In genomic region chr3:27345526-27345925, GRCm38 (mm10) we compare ENCODE assay signal across 10 mouse cellular contexts. TPM values are rescaled to one million over a fixed set of nuclear protein-coding genes. Genes with fewer than 3 reads are reported as not detected.
DNase-seq lines count a peak whose midpoint lies in the region; ATAC-seq and TF ChIP-seq lines count a peak whose summit lies in the region.
"Had no signal": no experiment of that assay in that cellular context is flagged by ENCODE, and none has a peak within 500 bp of the region (broad histone marks: within the 10 kb centered on the region; RNA-seq: fewer than 3 reads in every experiment).

No protein-coding gene starts in this region.

- no peak for ATAC-seq in kidney, embryonic 16.5 days (ENCODE audit: low FRiP score, low TSS enrichment)
- ATAC-seq in neural tube, embryonic 15.5 days (ENCODE audit: low FRiP score) = no peak

- peak; percentile 85 for TF ChIP-seq CTCF in small intestine, adult 2 months (IDR thresholded peaks at IDR 0.05; ENCODE audit: extremely low read depth, insufficient read length, insufficient replicate concordance, low read depth, low read length)

- WGBS in kidney, embryonic 16.5 days = 59% methylated on average over 6 of the region's 6 CpGs
- WGBS in small intestine, adult 2 months = 29% methylated on average over 6 of the region's 6 CpGs
- WGBS in neural tube, embryonic 15.5 days = 53% methylated on average over 6 of the region's 6 CpGs

- H3K9ac ChIP-seq in kidney, embryonic 16.5 days (replicated peaks; ENCODE audit: low read length) = no peak overlapping the region
- no peak overlapping the region for H3K9ac ChIP-seq in neural tube, embryonic 15.5 days (replicated peaks)
- H3K9ac ChIP-seq: limb, embryonic 12.5 days had no signal

- TF ChIP-seq POLR2A in small intestine, adult 2 months (IDR thresholded peaks at IDR 0.05; ENCODE audit: low read depth, low read length) = no peak

- no peak overlapping the region for H3K4me2 ChIP-seq in kidney, embryonic 16.5 days (replicated peaks; ENCODE audit: low read depth, low read length)
- H3K4me2 ChIP-seq in neural tube, embryonic 15.5 days = no peak overlapping the region
- H3K4me2 ChIP-seq: limb, embryonic 12.5 days had no signal

- no peaks in the 10 kb centered on the region for H3K27me3 ChIP-seq in kidney, embryonic 16.5 days (ENCODE audit: insufficient read depth, low read length)
- no peaks in the 10 kb centered on the region for H3K27me3 ChIP-seq in small intestine, adult 2 months (ENCODE audit: control insufficient read depth, insufficient read depth, low read length)
- no peaks in the 10 kb centered on the region for H3K27me3 ChIP-seq in neural tube, embryonic 15.5 days (replicated peaks)
- H3K27me3 ChIP-seq: limb, embryonic 12.5 days had no signal

- DNase-seq in kidney, adult 11 months = peak; percentile 51
- peak; percentile 12 for DNase-seq in Muller cell, postnatal 12 days (ENCODE audit: inconsistent ontology term)
- DNase-seq in embryo, embryonic 11 days = peak; percentile 7
- peak; percentile 57 to 85 for DNase-seq in kidney, postnatal 36 days
- no peak for DNase-seq in layer of hippocampus, adult 9-11 months

- no peak overlapping the region for H3K4me3 ChIP-seq in kidney, embryonic 16.5 days (ENCODE audit: low read length)
- H3K4me3 ChIP-seq in small intestine, adult 2 months (ENCODE audit: low read depth, low read length) = no peak overlapping the region
- no peak overlapping the region for H3K4me3 ChIP-seq in neural tube, embryonic 15.5 days (replicated peaks)
- H3K4me3 ChIP-seq: limb, embryonic 12.5 days had no signal

- H3K9me3 ChIP-seq in kidney, embryonic 16.5 days (ENCODE audit: low read length) = no peaks in the 10 kb centered on the region
- no peaks in the 10 kb centered on the region for H3K9me3 ChIP-seq in neural tube, embryonic 15.5 days (replicated peaks)
- H3K9me3 ChIP-seq: limb, embryonic 12.5 days had no signal

- H3K36me3 ChIP-seq in kidney, embryonic 16.5 days (ENCODE audit: insufficient read depth, low read length) = no peaks in the 10 kb centered on the region
- peaks cover 1% of the 10 kb centered on the region; the same call in 1 of the 2 replicates for H3K36me3 ChIP-seq in small intestine, adult 2 months (ENCODE audit: control insufficient read depth, insufficient read depth, low read length)
- H3K36me3 ChIP-seq in neural tube, embryonic 15.5 days = no peaks in the 10 kb centered on the region
- H3K36me3 ChIP-seq: limb, embryonic 12.5 days had no signal

- H3K27ac ChIP-seq in kidney, embryonic 16.5 days (ENCODE audit: low read length) = no peak overlapping the region
- no peak overlapping the region for H3K27ac ChIP-seq in small intestine, adult 2 months (ENCODE audit: insufficient read depth, low read depth, low read length)
- no peak overlapping the region for H3K27ac ChIP-seq in neural tube, embryonic 15.5 days (replicated peaks)
- H3K27ac ChIP-seq: limb, embryonic 12.5 days had no signal

- no peaks in the 10 kb centered on the region for H3K4me1 ChIP-seq in kidney, embryonic 16.5 days (ENCODE audit: insufficient read depth, low read length)
- H3K4me1 ChIP-seq in small intestine, adult 2 months (ENCODE audit: control insufficient read depth, insufficient read depth, insufficient read length, low read length) = peaks cover 1% of the 10 kb centered on the region; the same call in 1 of the 2 replicates
- H3K4me1 ChIP-seq in neural tube, embryonic 15.5 days = no peaks in the 10 kb centered on the region
- H3K4me1 ChIP-seq: limb, embryonic 12.5 days had no signal

RNA-seq across cellular contexts. Expression of gene Ghsr, which starts 25.6 kb away (rescaled TPM):
- polyA plus RNA-seq in kidney, embryonic 16.5 days (2015; fragmentation: Nextera tagmentation; extraction: Ambion mirVana) = not detected in 2 replicates
- 0.03 TPM in 1 of 2 replicates, not detected in the other for polyA plus RNA-seq in small intestine, adult 2 months (2012; rRNA removed)
- polyA plus RNA-seq in neural tube, embryonic 15.5 days (2015; fragmentation: Nextera tagmentation; extraction: Ambion mirVana) = 1.7 and 2.2 TPM in 2 replicates
- polyA plus RNA-seq: limb, embryonic 12.5 days; stomach, embryonic 14.5 days had no signal

RNA-seq across cellular contexts. Expression of gene Tnfsf10, which starts 28.7 kb away (rescaled TPM):
- 0.81 and 0.95 TPM in 2 replicates for polyA plus RNA-seq in kidney, embryonic 16.5 days (2015; fragmentation: Nextera tagmentation; extraction: Ambion mirVana)
- polyA plus RNA-seq in small intestine, adult 2 months (2012; rRNA removed) = 3.5 and 10.0 TPM in 2 replicates
- polyA plus RNA-seq in neural tube, embryonic 15.5 days (2015; fragmentation: Nextera tagmentation; extraction: Ambion mirVana) = 0.09 and 0.75 TPM in 2 replicates
